Mouse (Mus musculus) frontal cortex, adult 2 months (tissue): ENCODE data around the gene Rab12. TPM values are rescaled to one million over a fixed set of nuclear protein-coding genes. Genes with fewer than 3 reads are reported as not detected.
"Not testable (repeated sequence)": the region's sequence is repeated elsewhere in the genome, so short reads cannot be mapped to it uniquely, and the experiment has no call there.

ENCODE experiments used
- DNase-seq, 2 experiments: peaks; one replicate each; pipeline ENCODE4 v3.0.0; 2022; ENCODE audit warnings: low spot score in 1 of 2; ENCODE audit errors: extremely low spot score in 1 of 2
- polyA plus RNA-seq: library from polyadenylated mRNA; depleted of rRNA; stranded (reverse); fragments of >200 nt; gene quantifications from 2 replicates; pipeline ENCODE4 v1.2.3, GENCODE M21; 2012; rRNA removed

Rab12 gene
- 119 and 127 TPM in 2 replicates for polyA plus RNA-seq

GRCm38 (mm10) chr17:66519554-66520553 lies at the start of gene Rab12:
Rab12 (minus strand) TSS chr17:66519729.
- DNase-seq, result peak; percentile 45 to 87

GRCm38 (mm10) chr17:66564213-66564612 lies 44.7 kb upstream of the Rab12 start:
- peak in 1 of 2 experiments; percentile 17 for DNase-seq

GRCm38 (mm10) chr17:66563551-66563950 lies 44.0 kb upstream of the Rab12 start:
- DNase-seq, result no peak

- no peak for DNase-seq
Observed at GRCm38 (mm10) chr17:66561380-66561779, 41.9 kb upstream of the Rab12 start.

- no peak for DNase-seq
Observed at GRCm38 (mm10) chr17:66558404-66559317, 39.1 kb upstream of the Rab12 start.

- DNase-seq, result no peak
Observed at GRCm38 (mm10) chr17:66552690-66553089, 33.2 kb upstream of the Rab12 start.

- no peak for DNase-seq
Observed at GRCm38 (mm10) chr17:66550486-66550885, 31.0 kb upstream of the Rab12 start.

GRCm38 (mm10) chr17:66532285-66532684 lies 12.8 kb upstream of the Rab12 start:
- DNase-seq, result no peak

GRCm38 (mm10) chr17:66523396-66523795 lies 3.9 kb upstream of the Rab12 start:
- no peak for DNase-seq

GRCm38 (mm10) chr17:66522631-66523030 lies 3.1 kb upstream of the Rab12 start:
- not testable (repeated sequence) for DNase-seq

- no peak for DNase-seq
Observed at GRCm38 (mm10) chr17:66518877-66519553, 514 bp downstream of the Rab12 start.

GRCm38 (mm10) chr17:66516953-66517352 lies 2.6 kb downstream of the Rab12 start:
- DNase-seq, result no peak

GRCm38 (mm10) chr17:66514288-66514995 lies 5.1 kb downstream of the Rab12 start:
- DNase-seq, result no peak

- DNase-seq, result no peak
Observed at GRCm38 (mm10) chr17:66512202-66512956, 7.2 kb downstream of the Rab12 start.

GRCm38 (mm10) chr17:66510221-66510683 lies 9.3 kb downstream of the Rab12 start:
- no peak for DNase-seq

- DNase-seq, result no peak
Observed at GRCm38 (mm10) chr17:66507049-66507954, 12.2 kb downstream of the Rab12 start.

- no peak for DNase-seq
Observed at GRCm38 (mm10) chr17:66504964-66505363, 14.6 kb downstream of the Rab12 start.

GRCm38 (mm10) chr17:66504248-66504647 lies 15.3 kb downstream of the Rab12 start:
- DNase-seq, result no peak
